Mouse (Mus musculus): Measurements from ENCODE around the gene Tmem107. TPM values are rescaled to one million over a fixed set of nuclear protein-coding genes. Genes with fewer than 3 reads are reported as not detected.
"Not testable (repeated sequence)": the region's sequence is repeated elsewhere in the genome, so short reads cannot be mapped to it uniquely, and the experiment has no call there.

The Tmem107 gene
- total RNA-seq, 2 experiments from 2014 or later: 15.7 to 26.6 TPM

GRCm38 (mm10) chr11:69091566-69092385, 21.2 kb downstream of the Tmem107 start:
- no peak for ATAC-seq (ENCODE audit: poor library complexity, severe bottlenecking)

DNA sequence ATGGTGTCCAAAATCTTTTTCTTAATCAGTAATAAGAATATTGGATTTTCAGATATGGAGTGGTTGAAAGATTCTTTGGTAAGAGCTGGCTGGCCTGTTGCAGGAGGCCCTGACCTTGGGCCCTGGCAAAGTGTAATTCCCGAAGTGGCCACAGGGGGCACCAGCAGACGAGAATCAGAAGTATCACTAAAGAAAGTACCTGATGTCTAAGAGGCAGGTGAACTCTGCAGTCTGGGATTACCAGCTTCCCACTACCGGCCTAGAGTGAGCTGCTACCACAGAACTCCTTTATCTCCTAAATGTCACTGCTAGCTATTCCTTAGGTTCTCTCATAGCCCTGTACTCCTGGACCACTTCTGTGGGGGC, 21.8 kb downstream of the Tmem107 start:
- ATAC-seq (ENCODE audit: poor library complexity, severe bottlenecking): no peak

- ATAC-seq (ENCODE audit: poor library complexity, severe bottlenecking): no peak
These were observed 22.3 kb downstream of the Tmem107 start for GRCm38 (mm10) chr11:69092871-69093270.

GRCm38 (mm10) chr11:69093856-69094255, 23.2 kb downstream of the Tmem107 start:
- ATAC-seq (ENCODE audit: poor library complexity, severe bottlenecking): not testable (repeated sequence)

- ATAC-seq (ENCODE audit: poor library complexity, severe bottlenecking): peak; percentile 60
These were observed 24.3 kb downstream of the Tmem107 start, which contains the start of gene Per1 for GRCm38 (mm10) chr11:69094697-69095429. Gene Per1, plus strand, starts transcription at chr11:69095217.

DNA sequence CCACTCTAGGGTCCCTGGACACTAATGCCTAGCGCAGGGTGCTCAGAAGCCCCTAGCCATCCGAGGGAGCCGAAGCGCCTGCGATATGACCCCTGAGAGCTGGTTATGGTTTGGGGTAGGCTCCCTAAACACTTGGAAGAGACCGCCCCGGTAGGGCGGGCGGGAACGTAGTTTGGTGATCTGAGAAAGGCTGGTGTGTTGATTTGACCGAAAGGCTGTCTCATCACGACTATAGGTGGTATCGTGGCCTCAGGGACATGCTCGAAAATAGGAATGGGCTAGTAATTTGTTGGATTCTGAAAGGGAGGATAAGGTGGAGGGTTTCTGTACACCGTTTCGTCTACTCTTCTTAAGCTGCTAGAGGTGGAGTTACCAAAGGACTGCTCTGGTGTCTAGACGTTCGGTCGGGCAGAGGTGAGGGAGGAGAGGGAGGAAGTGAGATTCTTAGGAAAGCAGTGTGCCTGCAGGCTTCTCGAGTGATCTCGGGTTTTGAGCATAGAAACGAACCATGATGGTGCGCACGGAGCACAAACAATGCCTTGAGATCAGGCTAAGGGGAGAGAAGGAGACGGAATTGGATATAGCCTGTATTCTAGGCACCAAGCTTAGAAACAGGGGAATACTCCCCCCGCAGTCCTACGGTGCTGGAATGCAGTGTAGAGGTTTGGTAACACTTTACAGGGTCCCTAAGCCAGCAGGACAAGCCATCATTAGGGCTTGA, 25.1 kb downstream of the Tmem107 start:
- ATAC-seq (ENCODE audit: poor library complexity, severe bottlenecking): no peak

DNA sequence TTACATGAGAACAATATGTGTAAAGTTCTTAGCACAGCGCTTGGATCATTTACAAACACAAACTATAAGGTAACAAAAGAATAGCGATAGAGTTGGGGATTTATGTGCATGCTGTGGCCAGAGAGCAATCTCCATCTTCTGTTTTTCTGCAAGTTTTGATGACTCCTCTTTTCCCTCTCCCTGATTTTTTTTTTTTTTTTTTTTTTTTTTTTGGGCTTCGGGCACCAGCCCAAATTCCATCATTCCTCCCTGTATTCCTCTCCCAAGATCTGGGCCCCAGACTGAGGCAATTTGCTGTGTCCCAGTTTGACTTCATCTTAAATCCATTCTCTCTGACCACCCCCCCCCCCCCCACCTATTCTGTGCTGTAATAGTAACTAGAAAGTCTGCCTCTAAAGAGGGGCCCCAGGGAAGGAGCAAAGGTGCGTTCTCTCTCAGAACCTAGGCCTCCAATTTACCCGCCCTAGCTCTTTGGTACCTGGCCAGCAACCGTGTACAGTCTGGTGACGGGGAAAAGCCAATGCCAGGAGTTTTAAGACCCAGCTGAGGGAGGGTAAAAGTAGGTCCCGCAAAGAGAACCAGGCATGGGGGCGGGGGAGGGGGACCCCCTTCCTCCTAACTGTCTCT, 25.9 kb downstream of the Tmem107 start:
- ATAC-seq (ENCODE audit: poor library complexity, severe bottlenecking): no peak

- ATAC-seq (ENCODE audit: poor library complexity, severe bottlenecking): peak; percentile 30
These were observed 26.6 kb downstream of the Tmem107 start for GRCm38 (mm10) chr11:69096987-69097900.

GRCm38 (mm10) chr11:69098039-69098761, 27.6 kb downstream of the Tmem107 start:
- ATAC-seq (ENCODE audit: poor library complexity, severe bottlenecking): no peak

- peak; percentile 48 for ATAC-seq (ENCODE audit: poor library complexity, severe bottlenecking)
These were observed 28.1 kb downstream of the Tmem107 start for GRCm38 (mm10) chr11:69098762-69099091.

GRCm38 (mm10) chr11:69099177-69099914, 28.7 kb downstream of the Tmem107 start:
- no peak for ATAC-seq (ENCODE audit: poor library complexity, severe bottlenecking)

DNA sequence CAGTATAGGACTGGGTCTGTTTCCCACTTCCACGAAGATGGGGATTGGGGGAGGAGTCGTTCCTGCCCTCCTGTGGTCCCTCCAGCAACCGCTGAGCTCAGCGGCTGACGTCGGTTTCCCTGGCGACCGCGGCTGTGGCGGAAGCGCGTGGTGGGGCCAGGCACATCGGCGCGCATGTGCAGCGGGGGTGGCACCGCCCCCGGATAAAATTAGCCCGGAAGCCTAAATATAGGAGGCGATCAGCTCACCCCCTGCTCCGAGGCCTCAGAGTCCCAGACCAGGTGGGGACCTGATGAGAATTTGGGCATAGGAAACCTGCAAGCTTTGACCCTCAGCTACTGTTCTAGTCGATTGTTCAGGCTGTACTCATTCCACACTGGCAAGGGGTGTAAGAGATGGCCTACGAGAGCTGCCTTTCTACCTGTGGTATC, 29.3 kb downstream of the Tmem107 start:
- ATAC-seq (ENCODE audit: poor library complexity, severe bottlenecking): peak; percentile 48

DNA sequence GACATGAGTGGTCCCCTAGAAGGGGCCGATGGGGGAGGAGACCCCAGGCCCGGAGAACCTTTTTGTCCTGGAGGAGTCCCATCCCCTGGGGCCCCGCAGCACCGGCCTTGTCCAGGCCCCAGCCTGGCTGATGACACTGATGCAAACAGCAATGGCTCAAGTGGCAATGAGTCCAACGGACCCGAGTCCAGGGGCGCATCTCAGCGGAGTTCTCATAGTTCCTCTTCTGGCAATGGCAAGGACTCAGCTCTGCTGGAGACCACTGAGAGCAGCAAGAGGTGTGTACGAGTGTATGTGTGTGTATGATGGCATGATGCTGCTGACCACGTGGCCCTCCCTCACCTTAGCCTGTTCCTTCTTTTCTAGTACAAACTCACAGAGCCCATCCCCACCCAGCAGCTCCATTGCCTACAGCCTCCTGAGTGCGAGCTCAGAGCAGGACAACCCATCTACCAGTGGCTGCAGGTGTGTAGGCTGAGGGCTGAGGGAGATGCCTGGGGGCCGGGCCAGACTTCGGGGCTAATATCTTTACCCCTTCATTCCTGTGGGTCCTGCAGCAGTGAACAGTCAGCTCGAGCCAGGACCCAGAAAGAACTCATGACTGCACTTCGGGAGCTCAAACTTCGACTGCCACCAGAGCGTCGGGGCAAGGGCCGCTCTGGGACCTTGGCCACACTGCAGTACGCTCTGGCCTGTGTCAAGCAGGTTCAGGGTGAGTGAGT, 30.2 kb downstream of the Tmem107 start:
- ATAC-seq (ENCODE audit: poor library complexity, severe bottlenecking): no peak

GRCm38 (mm10) chr11:69101604-69102402, 31.2 kb downstream of the Tmem107 start:
- ATAC-seq (ENCODE audit: poor library complexity, severe bottlenecking): no peak

DNA sequence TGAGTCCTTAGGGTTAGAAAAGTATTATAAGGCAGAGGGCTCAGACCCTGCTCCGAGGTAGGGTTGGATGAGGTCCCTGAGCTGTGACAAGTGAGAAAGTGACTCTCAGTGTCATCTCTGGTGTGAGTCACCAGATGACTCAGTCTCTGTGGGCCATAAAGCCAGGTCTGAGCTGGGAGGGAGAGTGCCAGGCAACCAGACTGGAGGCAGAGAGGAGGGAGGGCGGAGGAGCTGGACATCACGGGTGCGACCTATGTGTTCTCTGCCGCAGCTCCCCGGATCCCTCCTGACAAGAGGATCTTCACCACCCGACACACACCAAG, 31.8 kb downstream of the Tmem107 start:
- no peak for ATAC-seq (ENCODE audit: poor library complexity, severe bottlenecking)

DNA sequence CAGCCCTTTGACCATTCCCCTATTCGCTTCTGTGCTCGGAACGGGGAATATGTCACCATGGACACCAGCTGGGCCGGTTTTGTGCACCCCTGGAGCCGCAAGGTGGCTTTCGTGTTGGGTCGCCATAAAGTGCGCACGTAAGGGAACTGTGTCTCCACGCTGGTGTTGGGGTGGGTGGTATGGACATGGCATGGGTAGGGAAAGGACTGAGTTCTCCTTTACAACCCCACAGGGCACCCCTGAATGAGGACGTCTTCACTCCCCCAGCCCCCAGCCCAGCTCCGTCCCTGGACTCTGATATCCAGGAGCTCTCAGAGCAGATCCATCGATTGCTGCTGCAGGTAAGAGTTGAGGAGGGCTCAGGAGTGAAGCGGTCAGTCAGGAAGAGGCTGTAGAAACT, 32.5 kb downstream of the Tmem107 start:
- ATAC-seq (ENCODE audit: poor library complexity, severe bottlenecking): no peak

Measured in megakaryocyte, adult 5-6 weeks (primary cell).